Mouse (Mus musculus) C2C12 (cell line): ENCODE data around the gene Kcnh2. TPM values are rescaled to one million over a fixed set of nuclear protein-coding genes. Genes with fewer than 3 reads are reported as not detected.

Experiments
- H3K27me3 ChIP-seq: one replicate; pipeline ENCODE4 v1.6.1; 2011; ENCODE audit not compliant: control insufficient read depth, insufficient read depth, insufficient read length
- H3K36me3 ChIP-seq: one replicate; pipeline ENCODE4 v1.6.1; 2011; ENCODE audit not compliant: control insufficient read depth, insufficient read depth
- H3K4me3 ChIP-seq: one replicate; pipeline ENCODE4 v1.5.1; 2011; ENCODE audit warnings: mild to moderate bottlenecking, control low read depth; ENCODE audit not compliant: poor library complexity, insufficient read depth, severe bottlenecking
- H3K79me2 ChIP-seq: one replicate; pipeline ENCODE4 v1.6.1; 2011; ENCODE audit not compliant: control insufficient read depth, insufficient read depth
- H3K79me3 ChIP-seq: one replicate; pipeline ENCODE4 v1.6.1; 2011; ENCODE audit warnings: low read depth, control low read depth
- H3ac ChIP-seq: one replicate; pipeline ENCODE3; 2011; ENCODE audit warnings: low read depth; ENCODE audit not compliant: control insufficient read depth, insufficient read length
- CEBPB ChIP-seq: IDR thresholded peaks from one replicate; pipeline ENCODE4 v1.6.1; 2011; ENCODE audit warnings: low read depth, mild to moderate bottlenecking, control low read depth, moderate library complexity
- CTCF ChIP-seq: IDR thresholded peaks from one replicate; pipeline ENCODE4 v1.5.1; 2011; ENCODE audit not compliant: control insufficient read depth, insufficient read depth, insufficient read length
- FOSL1 ChIP-seq: IDR thresholded peaks from one replicate; pipeline ENCODE4 v1.8.0; 2011; ENCODE audit warnings: mild to moderate bottlenecking, low read length; ENCODE audit not compliant: poor library complexity, insufficient read depth, severe bottlenecking
- MAX ChIP-seq: IDR thresholded peaks from one replicate; pipeline ENCODE4 v1.6.1; 2011; ENCODE audit warnings: mild to moderate bottlenecking, control low read depth
- MYOD1 ChIP-seq: IDR thresholded peaks from one replicate; pipeline ENCODE4 v1.6.1; 2011; ENCODE audit warnings: low read depth; ENCODE audit not compliant: control insufficient read depth, insufficient read length
- MYOG ChIP-seq: IDR thresholded peaks from one replicate; pipeline ENCODE4 v1.6.1; 2011; ENCODE audit not compliant: control insufficient read depth, insufficient read length; ENCODE audit errors: extremely low read depth
- USF1 ChIP-seq: IDR thresholded peaks from one replicate; pipeline ENCODE4 v1.6.1; 2011; ENCODE audit warnings: low read depth, mild to moderate bottlenecking, control low read depth, moderate library complexity
- polyA plus RNA-seq: library from polyadenylated mRNA; unstranded; fragments of >200 nt; fragmentation: generic; extraction: Trizol; gene quantifications from one replicate; pipeline ENCODE4 v1.2.1, GENCODE M21; 2012; ENCODE audit warnings: missing spikeins

Kcnh2 gene
- polyA plus RNA-seq, 1 experiment: 3.1 TPM

- Histone ChIP-seq H3K4me3 (no peak overlapping the region), H3K27me3 (no peaks in the 10 kb centered on the region), H3K36me3 (no peaks in the 10 kb centered on the region), H3K79me3 (no peaks in the 10 kb centered on the region), H3K79me2 (no peaks in the 10 kb centered on the region), H3ac (no peak overlapping the region)
- TF ChIP-seq CTCF (no peak), MAX (no peak), MYOD1 (no peak)
Observed at GRCm38 (mm10) chr5:24343379-24343778, 8.0 kb downstream of the Kcnh2 start.

GRCm38 (mm10) chr5:24342966-24343365 lies 8.4 kb downstream of the Kcnh2 start:
- Histone ChIP-seq H3K79me3 (no peaks in the 10 kb centered on the region), H3ac (no peak overlapping the region), H3K27me3 (no peaks in the 10 kb centered on the region), H3K79me2 (no peaks in the 10 kb centered on the region), H3K4me3 (no peak overlapping the region), H3K36me3 (no peaks in the 10 kb centered on the region)
- no peak for TF ChIP-seq USF1
- TF ChIP-seq MYOG: no peak
- TF ChIP-seq MAX: no peak

- Histone ChIP-seq H3K4me3 (no peak overlapping the region), H3K36me3 (no peaks in the 10 kb centered on the region), H3K79me2 (no peaks in the 10 kb centered on the region), H3K79me3 (no peaks in the 10 kb centered on the region), H3K27me3 (no peaks in the 10 kb centered on the region), H3ac (no peak overlapping the region)
- TF ChIP-seq CEBPB (no peak), MYOD1 (no peak), USF1 (no peak), MYOG (no peak), CTCF (no peak), MAX (no peak), FOSL1 (no peak)
Observed at GRCm38 (mm10) chr5:24342205-24342963, 9.0 kb downstream of the Kcnh2 start.

GRCm38 (mm10) chr5:24337821-24338220 lies 13.6 kb downstream of the Kcnh2 start:
- no peaks in the 10 kb centered on the region for H3K27me3 ChIP-seq
- no peaks in the 10 kb centered on the region for H3K79me2 ChIP-seq
- H3K79me3 ChIP-seq: no peaks in the 10 kb centered on the region
- H3K4me3 ChIP-seq: no peak overlapping the region
- no peak overlapping the region for H3ac ChIP-seq
- no peaks in the 10 kb centered on the region for H3K36me3 ChIP-seq
- TF ChIP-seq MYOG (no peak), MAX (no peak), MYOD1 (no peak), CEBPB (no peak), FOSL1 (no peak), USF1 (no peak), CTCF (no peak)

- Histone ChIP-seq H3K79me3 (no peaks in the 10 kb centered on the region), H3K4me3 (no peak overlapping the region), H3K27me3 (no peaks in the 10 kb centered on the region), H3ac (no peak overlapping the region), H3K79me2 (no peaks in the 10 kb centered on the region), H3K36me3 (no peaks in the 10 kb centered on the region)
- TF ChIP-seq USF1 (no peak), MAX (no peak), MYOG (no peak), CEBPB (no peak), MYOD1 (no peak)
Observed at GRCm38 (mm10) chr5:24337366-24337765, 14.0 kb downstream of the Kcnh2 start.

- Histone ChIP-seq H3K79me3 (no peaks in the 10 kb centered on the region), H3ac (no peak overlapping the region), H3K36me3 (no peaks in the 10 kb centered on the region), H3K4me3 (no peak overlapping the region), H3K27me3 (no peaks in the 10 kb centered on the region), H3K79me2 (no peaks in the 10 kb centered on the region)
- TF ChIP-seq CTCF (peak; percentile 95), MYOD1 (no peak), MYOG (no peak), FOSL1 (no peak), MAX (no peak), CEBPB (no peak), USF1 (no peak)
Observed at GRCm38 (mm10) chr5:24335888-24336511, 15.4 kb downstream of the Kcnh2 start.
